Mouse (Mus musculus) kidney, embryonic 16.5 days (tissue): ENCODE data around the gene Map3k9. TPM values are rescaled to one million over a fixed set of nuclear protein-coding genes. Genes with fewer than 3 reads are reported as not detected.

Experiments used
- ATAC-seq: fragments of 200-750 bp; cut with Nextera tagmentation; 2 replicates; pipeline ENCODE4 v1.8.0; 2017; ENCODE audit warnings: moderate TSS enrichment; ENCODE audit not compliant: low FRiP score, low TSS enrichment
- H3K27ac ChIP-seq: fragments of 300-500 bp; sonication (generic); 2 replicates; pipeline ENCODE4 v1.5.1; 2014; ENCODE audit warnings: low read length
- H3K27me3 ChIP-seq: fragments of 300-500 bp; sonication (generic); 2 replicates; pipeline ENCODE4 v1.6.1; 2014; ENCODE audit warnings: low read length, control low read depth, mixed read lengths; ENCODE audit not compliant: insufficient read depth
- H3K36me3 ChIP-seq: fragments of 300-500 bp; sonication (generic); 2 replicates; pipeline ENCODE4 v1.6.1; 2014; ENCODE audit warnings: low read length, control low read depth, mixed read lengths; ENCODE audit not compliant: insufficient read depth
- H3K4me1 ChIP-seq: fragments of 300-500 bp; sonication (generic); 2 replicates; pipeline ENCODE4 v1.6.1; 2014; ENCODE audit warnings: low read length, control low read depth, mixed read lengths; ENCODE audit not compliant: insufficient read depth
- H3K4me2 ChIP-seq: fragments of 300-500 bp; sonication (generic); replicated peaks from 2 replicates; pipeline ENCODE4 v1.6.1; 2014; ENCODE audit warnings: low read depth, low read length
- H3K4me3 ChIP-seq: fragments of 300-500 bp; sonication (generic); 2 replicates; pipeline ENCODE4 v1.5.1; 2014; ENCODE audit warnings: mild to moderate bottlenecking, low read length
- H3K9ac ChIP-seq: fragments of 300-500 bp; sonication (generic); replicated peaks from 2 replicates; pipeline ENCODE4 v1.6.1; 2014; ENCODE audit warnings: low read length
- H3K9me3 ChIP-seq: fragments of 300-500 bp; sonication (generic); 2 replicates; pipeline ENCODE4 v1.6.1; 2016; ENCODE audit warnings: low read length, control low read depth
- WGBS: fragments of 180-500 bp; shearing (Covaris S2); extraction: QIAGEN DNeasy Blood & Tissue Kit; methylation state at CpG from one replicate; pipeline ENCODE4 v1.1.7; 2014; 5-methylcytosine and 5-hydroxymethylcytosine counted together
- polyA plus RNA-seq: library from polyadenylated mRNA; unstranded; fragments of >200 nt; fragmentation: Nextera tagmentation; extraction: Ambion mirVana; gene quantifications from 2 replicates; pipeline ENCODE4 v1.2.1, GENCODE M21; 2015

Gene Map3k9
- polyA plus RNA-seq, 1 experiment from 2014 or later, result 0.97 TPM

DNA sequence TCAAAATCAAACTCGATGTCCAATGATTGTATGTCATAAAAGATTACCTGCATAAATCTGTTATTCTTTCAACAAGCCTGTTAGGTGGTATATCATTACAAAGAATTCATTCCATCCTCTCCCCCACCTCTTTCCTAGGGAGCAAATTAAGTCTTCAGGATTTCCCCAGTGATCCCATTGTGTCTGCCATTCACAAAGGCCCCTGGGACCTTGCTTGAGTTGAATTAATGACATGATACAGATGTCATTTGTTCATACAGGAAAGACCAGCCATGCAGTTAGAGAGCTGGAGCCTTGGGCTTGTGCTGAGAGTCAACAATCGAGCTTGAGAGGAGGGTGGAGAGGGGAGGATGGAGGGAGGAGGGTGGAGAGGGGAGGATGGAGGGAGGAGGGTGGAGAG lies 27.6 kb upstream of the Map3k9 start:
- H3K27ac ChIP-seq, result no peak overlapping the region
- no peaks in the 10 kb centered on the region for H3K9me3 ChIP-seq
- H3K27me3 ChIP-seq, result no peaks in the 10 kb centered on the region
- H3K9ac ChIP-seq, result no peak overlapping the region
- no peaks in the 10 kb centered on the region for H3K36me3 ChIP-seq
- no peak for ATAC-seq
- WGBS, result 52% methylated on average over 2 of the region's 2 CpGs
- no peak overlapping the region for H3K4me3 ChIP-seq
- H3K4me1 ChIP-seq, result peaks cover 30% of the 10 kb centered on the region
- H3K4me2 ChIP-seq, result no peak overlapping the region

DNA sequence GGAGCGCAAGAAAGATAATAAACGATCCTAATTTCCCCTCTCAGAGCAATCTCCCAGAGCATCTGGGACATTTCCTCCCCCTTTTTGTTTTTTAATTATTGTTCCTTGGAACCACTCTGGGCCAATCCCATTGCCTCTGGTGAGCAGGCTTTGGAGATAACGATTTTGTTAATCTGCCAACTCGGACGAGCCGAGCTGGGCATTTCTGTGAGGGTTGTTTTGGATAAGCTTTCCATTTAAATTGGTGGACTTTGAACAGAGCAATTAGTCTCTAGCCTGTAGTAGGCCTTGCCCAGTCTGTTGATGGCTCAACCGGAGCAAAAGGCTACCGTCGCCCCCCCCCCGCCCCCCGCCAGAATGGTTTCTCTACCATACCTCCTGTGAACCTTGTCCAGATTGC lies 27.0 kb upstream of the Map3k9 start:
- H3K9ac ChIP-seq, result no peak overlapping the region
- no peaks in the 10 kb centered on the region for H3K36me3 ChIP-seq
- peak overlapping the region; percentile 48 for H3K4me3 ChIP-seq
- H3K27ac ChIP-seq, result no peak overlapping the region
- no peak for ATAC-seq
- peak overlapping the region; percentile 79 for H3K4me2 ChIP-seq
- no peaks in the 10 kb centered on the region for H3K9me3 ChIP-seq
- H3K4me1 ChIP-seq, result peaks cover 29% of the 10 kb centered on the region
- 20% methylated on average over 11 of the region's 11 CpGs for WGBS
- no peaks in the 10 kb centered on the region for H3K27me3 ChIP-seq

DNA sequence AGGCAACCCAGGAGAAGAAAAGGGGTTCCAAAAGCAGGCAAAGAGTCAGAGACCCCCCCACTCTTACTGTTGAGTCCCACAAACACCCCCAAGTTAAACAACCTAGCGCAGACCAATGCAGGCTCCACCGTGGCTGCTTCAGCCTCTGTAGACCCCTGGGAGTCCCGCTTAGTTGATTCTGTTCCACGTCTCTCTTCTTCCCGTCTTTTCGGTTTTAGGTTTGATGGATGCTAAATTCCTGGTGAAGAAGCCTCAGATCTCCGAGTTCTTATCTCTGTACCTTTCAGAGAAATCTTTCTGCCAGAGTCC lies 26.5 kb upstream of the Map3k9 start:
- peak; percentile 39; the same call in 1 of the 2 replicates for ATAC-seq
- Histone ChIP-seq H3K27me3 (no peaks in the 10 kb centered on the region), H3K27ac (peak overlapping the region; percentile 38; the same call in 1 of the 2 replicates), H3K4me1 (peaks cover 25% of the 10 kb centered on the region), H3K9ac (peak overlapping the region; percentile 59), H3K9me3 (peaks cover 4% of the 10 kb centered on the region; the same call in 1 of the 2 replicates), H3K4me3 (peak overlapping the region; percentile 48), H3K36me3 (no peaks in the 10 kb centered on the region), H3K4me2 (peak overlapping the region; percentile 79)
- WGBS, result 2% methylated on average over 7 of the region's 7 CpGs

DNA sequence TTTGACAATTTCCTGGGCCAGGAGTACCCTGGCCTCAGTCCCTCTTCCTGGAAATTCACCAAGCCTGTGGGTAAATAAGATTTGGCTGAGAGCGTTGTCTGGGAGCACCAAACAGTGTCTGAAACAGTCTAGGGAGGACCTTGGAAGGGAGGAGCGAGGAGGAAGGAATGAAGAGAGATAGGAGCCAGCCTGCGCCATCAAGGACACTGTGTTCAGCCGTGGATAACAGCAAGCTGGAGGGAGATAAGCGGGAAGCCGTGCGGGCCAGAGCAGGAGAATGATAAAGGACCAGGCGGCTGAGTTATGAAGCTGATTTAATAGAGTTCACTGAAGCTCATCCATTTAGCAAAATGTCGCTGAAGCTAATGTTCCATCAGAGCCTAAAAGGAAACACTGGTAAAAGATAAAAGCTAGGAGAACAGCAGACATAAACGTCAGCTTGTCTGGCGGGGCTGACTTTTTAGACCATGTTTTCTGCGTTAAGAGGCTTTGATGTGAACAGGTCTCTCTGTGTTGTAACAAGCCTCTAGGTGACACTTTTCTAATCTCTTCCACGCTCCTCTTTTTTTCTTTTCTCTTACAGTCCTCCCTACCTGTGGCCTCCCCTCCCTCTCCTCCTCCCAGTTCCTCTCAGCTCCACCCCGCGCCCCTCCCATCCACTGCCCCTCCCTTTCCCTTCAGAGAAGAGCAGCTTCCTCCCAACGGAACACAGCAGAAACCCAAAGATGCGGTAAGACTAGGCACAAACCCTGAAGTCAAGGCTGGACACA lies 26.0 kb upstream of the Map3k9 start:
- peaks cover 23% of the 10 kb centered on the region for H3K4me1 ChIP-seq
- peak overlapping the region; percentile 59 for H3K9ac ChIP-seq
- peak overlapping the region; percentile 79 for H3K4me2 ChIP-seq
- peak; percentile 69; the same call in 1 of the 2 replicates for ATAC-seq
- H3K9me3 ChIP-seq, result peaks cover 5% of the 10 kb centered on the region; the same call in 1 of the 2 replicates
- 20% methylated on average over 17 of the region's 17 CpGs for WGBS
- no peaks in the 10 kb centered on the region for H3K36me3 ChIP-seq
- peak overlapping the region; percentile 38; the same call in 1 of the 2 replicates for H3K27ac ChIP-seq
- peak overlapping the region; percentile 48 for H3K4me3 ChIP-seq
- H3K27me3 ChIP-seq, result no peaks in the 10 kb centered on the region

DNA sequence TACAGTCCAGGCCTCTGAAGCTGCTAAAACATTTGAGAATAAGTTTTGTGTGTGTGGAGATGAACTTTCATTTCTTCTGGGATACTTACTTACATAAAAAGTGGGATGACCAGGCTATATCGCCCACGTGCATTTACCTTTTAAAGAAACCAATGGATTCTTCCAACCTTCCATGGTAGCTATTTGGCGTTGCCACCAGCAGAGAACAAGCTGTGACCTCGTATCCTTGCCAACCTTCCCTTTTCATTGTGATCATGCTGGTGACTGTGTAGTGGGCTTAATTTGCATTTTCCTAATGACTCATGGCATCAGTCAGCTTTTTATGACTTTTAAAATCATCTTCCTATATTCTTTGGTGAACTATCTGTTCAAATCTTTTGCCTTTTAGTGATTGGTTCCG lies 25.1 kb upstream of the Map3k9 start:
- H3K4me2 ChIP-seq, result no peak overlapping the region
- H3K36me3 ChIP-seq, result no peaks in the 10 kb centered on the region
- no peak overlapping the region for H3K27ac ChIP-seq
- no peaks in the 10 kb centered on the region for H3K27me3 ChIP-seq
- H3K9me3 ChIP-seq, result peaks cover 5% of the 10 kb centered on the region; the same call in 1 of the 2 replicates
- peaks cover 23% of the 10 kb centered on the region for H3K4me1 ChIP-seq
- WGBS, result 89% methylated on average over 5 of the region's 5 CpGs
- no peak overlapping the region for H3K9ac ChIP-seq
- no peak overlapping the region for H3K4me3 ChIP-seq
- no peak for ATAC-seq

DNA sequence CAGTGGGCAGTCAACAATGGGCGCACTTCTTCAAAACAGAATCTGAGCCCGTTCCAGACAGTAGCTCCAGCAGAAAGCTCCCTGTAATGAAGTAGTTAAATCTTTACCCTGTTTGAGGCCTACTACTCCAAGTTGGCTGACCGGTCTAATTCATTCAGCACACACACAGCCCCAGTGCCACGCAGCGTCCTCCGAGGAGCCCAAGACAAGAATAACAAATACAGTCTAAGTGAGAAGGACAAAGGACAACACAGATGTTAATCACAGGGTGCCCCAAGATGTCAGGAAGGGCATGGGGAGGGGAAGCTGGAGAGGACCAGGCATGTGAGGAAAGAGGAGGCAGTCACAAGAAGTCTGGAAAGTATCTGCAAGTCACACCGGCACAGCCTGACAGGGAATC lies 22.8 kb upstream of the Map3k9 start:
- no peaks in the 10 kb centered on the region for H3K36me3 ChIP-seq
- H3K4me2 ChIP-seq, result no peak overlapping the region
- ATAC-seq, result peak; percentile 46; the same call in 1 of the 2 replicates
- whole genome bisulfite sequencing, result 17% methylated on average over 7 of the region's 7 CpGs
- peaks cover 23% of the 10 kb centered on the region for H3K4me1 ChIP-seq
- peak overlapping the region; percentile 56 for H3K27ac ChIP-seq
- H3K9me3 ChIP-seq, result peaks cover 5% of the 10 kb centered on the region; the same call in 1 of the 2 replicates
- no peak overlapping the region for H3K9ac ChIP-seq
- H3K4me3 ChIP-seq, result no peak overlapping the region
- no peaks in the 10 kb centered on the region for H3K27me3 ChIP-seq

DNA sequence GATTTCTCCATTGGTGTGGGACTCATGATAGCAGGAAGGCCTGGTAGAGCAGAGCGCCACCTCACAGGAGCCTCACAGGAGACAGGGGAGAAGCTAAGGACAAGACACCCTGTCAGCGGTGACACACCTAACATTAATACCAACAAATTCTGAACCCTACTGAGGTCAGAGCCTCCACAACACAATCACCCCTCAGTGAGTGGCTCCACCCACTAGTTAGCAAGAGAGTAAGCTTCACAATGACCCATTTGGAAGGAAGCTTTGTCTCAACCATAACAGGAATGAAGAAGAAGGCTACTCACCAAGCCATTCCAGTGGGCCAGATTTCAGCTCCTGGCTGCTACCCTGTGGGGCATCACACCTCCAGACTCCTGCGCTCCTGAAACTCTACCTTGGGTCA lies 22.0 kb upstream of the Map3k9 start:
- Histone ChIP-seq H3K27ac (no peak overlapping the region; the same call in 1 of the 2 replicates), H3K9me3 (peaks cover 5% of the 10 kb centered on the region; the same call in 1 of the 2 replicates), H3K4me3 (no peak overlapping the region), H3K36me3 (no peaks in the 10 kb centered on the region), H3K9ac (no peak overlapping the region), H3K4me1 (peaks cover 21% of the 10 kb centered on the region), H3K27me3 (no peaks in the 10 kb centered on the region), H3K4me2 (no peak overlapping the region)
- ATAC-seq, result no peak
- 97% methylated on average over 3 of the region's 3 CpGs for WGBS

DNA sequence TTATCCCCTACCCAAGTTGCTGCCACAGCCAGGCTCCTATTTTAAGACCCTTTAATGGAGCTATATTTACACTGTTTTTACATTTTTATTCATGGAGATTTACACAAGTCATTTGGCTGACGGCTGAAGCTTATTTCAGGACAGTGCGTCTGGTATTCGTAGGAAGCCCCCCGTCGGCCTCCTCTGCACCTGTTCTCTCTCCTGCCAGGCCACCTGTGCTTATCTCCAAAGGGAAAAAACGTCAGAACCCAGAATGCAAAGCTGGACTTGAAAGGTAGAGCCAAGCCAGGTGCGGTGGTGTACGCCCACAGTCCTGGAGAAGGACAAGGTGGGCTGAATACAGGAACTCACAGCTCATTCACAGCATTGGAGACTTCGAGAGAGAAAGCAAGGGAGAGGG lies 20.2 kb upstream of the Map3k9 start:
- 81% methylated on average over 9 of the region's 9 CpGs for WGBS
- peaks cover 8% of the 10 kb centered on the region for H3K4me1 ChIP-seq
- peaks cover 5% of the 10 kb centered on the region; the same call in 1 of the 2 replicates for H3K9me3 ChIP-seq
- no peak overlapping the region for H3K9ac ChIP-seq
- no peak for ATAC-seq
- no peak overlapping the region for H3K4me3 ChIP-seq
- H3K4me2 ChIP-seq, result no peak overlapping the region
- no peaks in the 10 kb centered on the region for H3K27me3 ChIP-seq
- H3K27ac ChIP-seq, result no peak overlapping the region
- H3K36me3 ChIP-seq, result no peaks in the 10 kb centered on the region

DNA sequence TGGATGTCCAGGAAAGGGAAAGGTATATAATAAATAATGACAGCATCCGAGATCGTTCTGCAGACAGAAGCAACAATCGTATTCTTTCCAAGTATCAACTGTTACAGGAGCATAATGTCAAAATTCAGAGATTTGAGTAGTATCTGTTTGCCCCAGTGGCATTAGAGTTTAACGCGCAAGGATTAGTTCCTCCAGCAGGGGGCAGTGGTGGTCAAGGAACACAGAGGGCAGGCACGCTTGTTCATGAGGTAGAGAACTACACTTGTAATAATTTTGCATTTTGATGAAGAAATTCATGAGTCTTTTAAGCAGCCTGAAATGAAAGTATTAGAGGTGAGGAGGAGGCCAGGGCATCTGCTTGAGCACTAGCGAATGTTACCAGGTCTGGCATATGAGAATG lies 15.6 kb upstream of the Map3k9 start:
- Histone ChIP-seq H3K4me1 (no peaks in the 10 kb centered on the region), H3K4me3 (no peak overlapping the region), H3K36me3 (no peaks in the 10 kb centered on the region), H3K27ac (no peak overlapping the region), H3K4me2 (no peak overlapping the region), H3K27me3 (peaks cover 4% of the 10 kb centered on the region; the same call in 1 of the 2 replicates), H3K9ac (no peak overlapping the region), H3K9me3 (no peaks in the 10 kb centered on the region)
- 7% methylated on average over 7 of the region's 7 CpGs for WGBS
- ATAC-seq, result no peak

DNA sequence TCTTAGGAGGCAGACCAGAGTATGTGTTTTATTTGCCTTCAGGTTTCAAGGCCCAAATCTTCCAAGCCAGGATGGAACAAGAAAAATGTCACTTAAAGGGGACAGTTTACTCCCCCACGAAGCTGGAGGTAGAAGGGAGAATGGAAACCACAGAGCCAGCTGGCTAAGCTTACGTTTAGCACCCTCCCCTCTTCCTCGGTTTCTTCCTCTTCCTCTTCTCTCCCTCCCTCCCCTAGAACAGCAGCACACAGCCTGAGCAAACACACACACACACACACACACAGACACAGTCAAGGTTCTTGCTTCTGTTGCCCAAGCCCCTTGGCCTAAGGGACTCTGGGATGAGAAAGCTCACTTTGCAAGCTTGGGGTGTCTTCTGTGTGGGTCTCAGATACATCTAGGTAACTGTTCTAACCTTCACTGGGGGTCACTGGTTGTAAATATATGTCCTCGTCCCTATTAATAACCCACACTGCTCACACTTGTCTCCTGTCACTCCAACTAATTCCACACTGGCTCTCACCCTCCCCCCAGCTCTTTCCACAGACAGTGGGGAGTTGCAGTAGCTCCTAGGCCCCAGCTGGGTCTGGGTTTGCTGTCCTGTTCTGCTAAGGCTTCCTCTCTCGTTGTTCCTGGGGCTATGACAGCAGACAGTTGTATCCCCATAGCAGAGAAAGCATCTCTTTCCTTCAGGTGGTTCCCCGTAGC lies 11.7 kb upstream of the Map3k9 start:
- WGBS, result 54% methylated on average over 6 of the region's 6 CpGs
- Histone ChIP-seq H3K9me3 (no peaks in the 10 kb centered on the region), H3K4me1 (no peaks in the 10 kb centered on the region; the same call in 1 of the 2 replicates), H3K4me2 (no peak overlapping the region), H3K27ac (no peak overlapping the region), H3K4me3 (no peak overlapping the region), H3K27me3 (peaks cover 4% of the 10 kb centered on the region; the same call in 1 of the 2 replicates), H3K36me3 (no peaks in the 10 kb centered on the region), H3K9ac (no peak overlapping the region)
- no peak for ATAC-seq
